Mouse (Mus musculus) effector memory CD4-positive, alpha-beta T cell, adult 7 months (primary cell): Measurements from ENCODE around the gene Naaa. TPM values are rescaled to one million over a fixed set of nuclear protein-coding genes. Genes with fewer than 3 reads are reported as not detected.

Source experiments
- polyA plus RNA-seq: library from polyadenylated mRNA; unstranded; fragments of 100-300 nt; shearing (Covaris generic); gene quantifications from one replicate; pipeline ENCODE4 v1.2.1, GENCODE M21; 2017

Gene Naaa
- polyA plus RNA-seq = 15.2 TPM

DNA sequence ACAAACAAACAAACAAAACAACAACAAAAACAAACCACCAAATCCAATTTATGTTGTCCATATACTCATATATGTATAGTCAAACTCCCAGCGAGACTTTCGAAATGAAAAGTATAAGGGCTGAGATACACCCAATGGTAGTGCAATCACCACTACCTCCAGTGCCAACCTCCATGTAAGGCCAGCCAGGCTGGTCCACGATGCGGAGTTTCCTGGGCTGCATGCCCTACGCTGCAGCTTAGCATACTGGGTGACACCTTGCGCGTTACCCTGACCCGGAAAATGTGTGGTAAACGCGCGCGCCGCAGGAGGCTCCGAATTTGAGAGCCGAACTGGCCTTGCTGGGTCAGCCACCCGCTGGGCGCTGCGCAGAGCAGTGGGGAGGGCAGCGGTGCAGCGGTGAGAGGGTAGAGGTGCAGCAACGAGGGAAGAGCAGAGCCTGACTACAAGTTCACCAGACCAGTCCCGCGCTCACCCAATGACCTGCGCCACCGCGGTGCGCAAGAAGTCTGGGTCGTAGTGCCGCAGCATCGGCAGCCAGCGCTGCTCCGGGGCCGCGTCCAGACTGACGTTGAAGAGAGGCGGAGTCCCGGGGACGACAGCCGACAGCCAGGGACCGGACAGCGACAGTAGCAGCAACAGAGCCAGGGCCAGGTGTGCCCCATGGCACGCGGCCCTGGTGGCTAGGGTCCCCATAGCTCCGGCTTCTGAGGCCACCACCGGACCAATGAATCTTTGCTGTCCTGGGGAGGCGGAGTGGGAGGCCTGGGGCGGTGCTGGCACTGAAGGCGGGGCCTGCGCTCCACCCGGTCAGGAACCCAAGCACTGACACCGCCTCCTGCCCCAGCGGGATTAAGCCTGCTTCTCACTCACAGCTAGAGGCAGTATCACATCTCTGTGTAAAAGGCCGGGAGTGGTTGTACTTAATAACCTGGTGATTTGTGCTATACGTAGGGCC is at the start of gene Naaa:
TSS of gene Naaa (minus strand) at position 734 of the 958 bp plus-strand sequence.

DNA sequence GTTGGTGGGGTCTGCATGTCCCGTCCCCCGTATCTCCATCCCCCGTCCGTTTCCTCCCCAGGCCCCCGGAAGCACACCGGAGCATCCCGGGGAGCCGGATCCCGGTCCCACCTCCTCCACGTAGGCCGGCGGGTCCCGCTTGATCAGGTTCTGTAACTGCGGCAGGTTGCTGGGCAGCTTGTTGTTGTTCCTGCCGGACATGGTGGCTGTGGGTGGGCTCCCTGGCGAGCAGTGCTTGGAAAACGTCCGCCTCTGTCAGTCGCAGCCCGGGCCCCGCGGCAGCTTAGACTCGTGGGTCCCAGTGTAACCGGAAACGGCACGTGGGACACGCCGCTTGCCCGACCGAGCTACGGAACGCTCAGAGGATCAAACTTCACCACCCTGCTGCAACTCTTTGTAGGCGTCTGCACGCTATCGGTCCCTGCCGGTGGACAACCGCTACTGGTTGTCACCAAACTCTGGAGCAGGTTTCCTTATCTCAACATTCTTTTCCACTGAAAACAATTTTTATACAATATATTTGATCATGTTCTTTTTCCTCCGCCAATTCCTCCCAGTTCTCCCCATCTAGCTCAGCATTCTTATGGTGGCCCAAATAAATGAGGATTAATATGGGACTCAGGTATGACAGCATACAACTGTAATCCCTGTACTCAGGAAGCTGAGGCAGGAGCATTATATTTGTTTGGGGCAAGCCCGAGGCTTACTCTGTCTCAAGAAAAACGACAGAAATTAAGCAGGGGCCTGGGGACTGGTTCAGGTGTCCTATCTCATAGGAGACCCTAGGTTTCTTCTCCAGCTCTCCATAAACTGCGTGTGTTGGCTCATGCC is 31.9 kb upstream of the Naaa start, which contains the start of gene Sdad1:
TSS of gene Sdad1 (minus strand) at position 799 of the 831 bp plus-strand sequence.

DNA sequence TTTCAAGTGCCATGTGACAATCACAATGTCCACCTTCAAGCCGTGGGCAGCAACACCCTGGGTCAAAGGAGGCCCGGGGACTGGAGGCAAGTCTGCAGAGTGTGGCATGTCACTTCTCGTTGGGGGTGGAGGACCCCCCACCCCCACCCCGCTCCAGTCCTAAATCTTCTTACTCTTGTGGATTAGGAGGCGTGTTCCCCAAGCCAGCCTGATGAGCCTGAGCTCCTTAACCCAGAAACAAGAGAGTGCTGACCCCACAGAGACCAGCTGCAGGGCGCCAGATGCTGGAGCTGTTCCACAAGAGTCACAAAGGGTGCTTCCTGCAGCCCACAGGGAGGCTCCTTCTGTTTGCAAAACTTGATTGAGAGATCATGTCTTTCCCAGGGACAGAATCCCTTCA is 21.8 kb downstream of the Naaa start, which contains the start of gene Ppef2:
TSS of gene Ppef2 (minus strand) at position 61 of the 400 bp plus-strand sequence.

DNA sequence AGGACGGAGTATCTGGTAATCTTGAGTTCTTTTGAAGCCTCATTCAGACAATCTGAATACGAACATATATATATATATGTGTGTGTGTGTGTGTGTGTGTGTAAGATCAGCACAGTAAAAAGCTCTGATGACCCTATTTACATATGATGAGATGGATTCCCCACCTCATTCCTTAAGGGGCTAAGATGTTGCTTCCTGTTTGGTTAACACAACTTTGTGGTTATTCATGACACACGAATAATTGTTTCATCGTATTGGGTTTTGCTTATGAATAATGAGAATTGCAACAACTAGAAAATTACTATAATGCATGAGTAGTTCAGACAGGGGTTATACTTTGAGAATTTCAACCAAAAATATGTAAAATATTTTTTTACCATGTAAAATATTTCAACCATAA is 62.7 kb downstream of the Naaa start, which contains the start of gene U90926:
TSS of gene U90926 (minus strand) at position 101 of the 400 bp plus-strand sequence.

Other genes with a start within 250 kb of the Naaa start
- 3.8 TPM for gene Cdkl2, start 234.3 kb downstream of the Naaa start, polyA plus RNA-seq
- gene G3bp2, start 194.5 kb downstream of the Naaa start, polyA plus RNA-seq = 191 TPM
- gene Uso1, start 140.2 kb downstream of the Naaa start, polyA plus RNA-seq = 44.1 TPM
- gene U90926, start 62.8 kb downstream of the Naaa start, polyA plus RNA-seq = not detected
- gene Ppef2, start 21.9 kb downstream of the Naaa start, polyA plus RNA-seq = 0.17 TPM
- 51.3 TPM for gene Sdad1, start 32.3 kb upstream of the Naaa start, polyA plus RNA-seq
- gene Cxcl9, start 49.9 kb upstream of the Naaa start, polyA plus RNA-seq = not detected
- 2.8 TPM for gene Art3, start 53.7 kb upstream of the Naaa start, polyA plus RNA-seq
- 88.8 TPM for gene Cxcl10, start 70.7 kb upstream of the Naaa start, polyA plus RNA-seq
- 44.4 TPM for gene Nup54, start 157.0 kb upstream of the Naaa start, polyA plus RNA-seq
- gene Scarb2, start 228.7 kb upstream of the Naaa start, polyA plus RNA-seq = 22.7 TPM